Mouse (Mus musculus) bone marrow macrophage, adult 2 months (primary cell): ENCODE measurements around the gene Tmem179. TPM values are rescaled to one million over a fixed set of nuclear protein-coding genes. Genes with fewer than 3 reads are reported as not detected.

Source experiments
- H3K27ac ChIP-seq: 2 replicates; pipeline ENCODE4 v1.5.1; 2012; ENCODE audit warnings: low read depth, low read length; ENCODE audit not compliant: insufficient read depth
- H3K4me1 ChIP-seq: 2 replicates; pipeline ENCODE4 v1.6.1; 2012; ENCODE audit warnings: low read length; ENCODE audit not compliant: control insufficient read depth, insufficient read depth
- H3K4me3 ChIP-seq: 2 replicates; pipeline ENCODE4 v1.5.1; 2012; ENCODE audit warnings: mild to moderate bottlenecking, low read length, moderate library complexity; ENCODE audit not compliant: insufficient read depth
- CTCF ChIP-seq: IDR thresholded peaks from 2 replicates; pipeline ENCODE4 v1.5.1; 2012; ENCODE audit warnings: low read depth, mild to moderate bottlenecking, low read length, moderate library complexity
- POLR2A ChIP-seq: IDR thresholded peaks from 2 replicates; pipeline ENCODE4 v1.6.1; 2012; ENCODE audit warnings: mild to moderate bottlenecking, low read depth, low read length, borderline replicate concordance
- polyA plus RNA-seq: library from polyadenylated mRNA; stranded (reverse); fragments of >200 nt; gene quantifications from 2 replicates; pipeline ENCODE4 v1.2.4, GENCODE M21; 2012; ENCODE audit not compliant: missing spikeins, insufficient read depth, insufficient read length

Gene Tmem179
- polyA plus RNA-seq, 1 experiment, result not detected

DNA sequence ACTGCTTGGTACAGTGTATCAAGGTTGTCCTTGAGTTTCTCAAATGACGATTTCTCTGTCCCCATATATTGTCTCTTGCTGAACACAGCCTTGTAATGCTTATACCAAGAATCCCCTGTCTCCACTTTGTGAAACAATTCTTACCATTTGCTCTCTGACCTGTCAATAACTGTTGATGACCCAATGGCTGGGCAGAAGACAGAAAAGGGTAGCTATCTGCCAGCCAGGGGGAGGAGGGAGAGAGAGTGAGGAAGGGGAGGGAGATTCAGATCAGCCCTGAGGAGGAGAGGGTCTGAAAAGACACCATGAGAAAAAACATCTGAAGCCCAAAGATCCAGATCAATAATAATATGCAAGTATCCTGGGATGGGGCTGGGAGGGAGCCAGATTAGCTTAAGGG lies 65.2 kb downstream of the Tmem179 start:
- no peak overlapping the region for H3K4me3 ChIP-seq
- TF ChIP-seq CTCF (no peak), POLR2A (no peak)
- H3K27ac ChIP-seq, result no peak overlapping the region
- no peaks in the 10 kb centered on the region for H3K4me1 ChIP-seq

DNA sequence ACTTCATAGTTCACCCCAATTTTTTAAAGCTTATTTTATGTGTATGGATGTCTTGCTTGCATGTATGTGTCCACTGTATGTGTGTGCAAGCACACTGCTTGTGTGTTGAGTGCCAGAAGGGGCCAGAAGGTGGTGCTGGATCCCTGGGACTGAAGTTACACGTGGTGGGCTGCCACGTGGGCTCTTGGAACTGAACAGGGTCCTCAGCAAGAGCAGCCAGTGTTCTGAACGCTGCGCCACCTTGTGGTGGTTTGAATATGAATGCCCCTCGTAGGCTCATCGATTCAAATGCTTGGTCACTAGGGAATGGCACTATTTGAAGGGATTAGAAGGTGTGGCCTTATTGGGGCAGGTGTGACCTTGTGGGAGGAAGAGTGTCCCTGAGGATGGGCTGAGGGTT lies 65.7 kb downstream of the Tmem179 start:
- Histone ChIP-seq H3K4me3 (no peak overlapping the region), H3K4me1 (no peaks in the 10 kb centered on the region), H3K27ac (no peak overlapping the region)
- TF ChIP-seq CTCF (peak; percentile 42), POLR2A (no peak)

Other genes starting within 250 kb of the Tmem179 start
- not detected in 2 replicates for gene A530016L24Rik, start 27.3 kb downstream of the Tmem179 start, polyA plus RNA-seq
- gene Inf2, start 72.0 kb upstream of the Tmem179 start, polyA plus RNA-seq, result 28.0 and 30.8 TPM in 2 replicates
- gene Adssl1, start 103.3 kb upstream of the Tmem179 start, polyA plus RNA-seq, result 33.2 and 38.5 TPM in 2 replicates
- 34.9 and 52.4 TPM in 2 replicates for gene Siva1, start 127.9 kb upstream of the Tmem179 start, polyA plus RNA-seq
- gene Akt1, start 158.1 kb upstream of the Tmem179 start, polyA plus RNA-seq, result 169 and 176 TPM in 2 replicates
- 9.2 and 10.1 TPM in 2 replicates for gene Zbtb42, start 162.1 kb upstream of the Tmem179 start, polyA plus RNA-seq
- 8.5 and 17.7 TPM in 2 replicates for gene Cep170b, start 203.7 kb upstream of the Tmem179 start, polyA plus RNA-seq
- 1,067 and 1,170 TPM in 2 replicates for gene Pld4, start 243.9 kb upstream of the Tmem179 start, polyA plus RNA-seq